Mouse (Mus musculus) urinary bladder, adult 18-20 months (tissue): ENCODE measurements around the gene Jak2.

Experiments used
- DNase-seq, 2 experiments: peaks; one replicate each; pipeline ENCODE4 v3.0.0; 2022; ENCODE audit warnings: low spot score in 2 of 2, mixed read lengths in 2 of 2

Gene Jak2

GRCm38 (mm10) chr19:29361468-29362130 is 110.0 kb downstream of the Jak2 start:
- DNase-seq = peak; percentile 72 to 84

- DNase-seq = no peak
Observed at GRCm38 (mm10) chr19:29362173-29362930, 110.7 kb downstream of the Jak2 start.
